Mouse (Mus musculus): ENCODE measurements around the gene Vmn1r16. TPM values are rescaled to one million over a fixed set of nuclear protein-coding genes. Genes with fewer than 3 reads are reported as not detected.
"Not testable (repeated sequence)": the region's sequence is repeated elsewhere in the genome, so short reads cannot be mapped to it uniquely, and the experiment has no call there.

The Vmn1r16 gene
- total RNA-seq (2017), result not detected in 3 replicates

- no peak for ATAC-seq (replicated peaks; ENCODE audit: insufficient number of reproducible peaks, low FRiP score, low TSS enrichment, poor library complexity, severe bottlenecking)
Measured at GRCm38 (mm10) chr6:57329394-57329793, at the start of gene Vmn1r16. Gene Vmn1r16 (minus strand): TSS chr6:57329494.

- ATAC-seq (replicated peaks; ENCODE audit: insufficient number of reproducible peaks, low FRiP score, low TSS enrichment, poor library complexity, severe bottlenecking), result no peak
Measured at GRCm38 (mm10) chr6:57367496-57367895, 38.2 kb upstream of the Vmn1r16 start.

GRCm38 (mm10) chr6:57365866-57366265 is 36.6 kb upstream of the Vmn1r16 start:
- ATAC-seq (replicated peaks; ENCODE audit: insufficient number of reproducible peaks, low FRiP score, low TSS enrichment, poor library complexity, severe bottlenecking), result not testable (repeated sequence)

- no peak for ATAC-seq (replicated peaks; ENCODE audit: insufficient number of reproducible peaks, low FRiP score, low TSS enrichment, poor library complexity, severe bottlenecking)
Measured at GRCm38 (mm10) chr6:57363627-57364026, 34.3 kb upstream of the Vmn1r16 start, which contains the start of gene Vmn1r17. Gene Vmn1r17 (minus strand): TSS chr6:57363727.

GRCm38 (mm10) chr6:57356864-57357263 is 27.6 kb upstream of the Vmn1r16 start:
- ATAC-seq (replicated peaks; ENCODE audit: insufficient number of reproducible peaks, low FRiP score, low TSS enrichment, poor library complexity, severe bottlenecking), result no peak

- no peak for ATAC-seq (replicated peaks; ENCODE audit: insufficient number of reproducible peaks, low FRiP score, low TSS enrichment, poor library complexity, severe bottlenecking)
Measured at GRCm38 (mm10) chr6:57326176-57326575, 3.1 kb downstream of the Vmn1r16 start.

- ATAC-seq (replicated peaks; ENCODE audit: insufficient number of reproducible peaks, low FRiP score, low TSS enrichment, poor library complexity, severe bottlenecking), result no peak
Measured at GRCm38 (mm10) chr6:57278952-57279351, 50.3 kb downstream of the Vmn1r16 start.

GRCm38 (mm10) chr6:57272517-57272916 is 56.8 kb downstream of the Vmn1r16 start:
- no peak for ATAC-seq (replicated peaks; ENCODE audit: insufficient number of reproducible peaks, low FRiP score, low TSS enrichment, poor library complexity, severe bottlenecking)

GRCm38 (mm10) chr6:57271881-57272280 is 57.4 kb downstream of the Vmn1r16 start:
- ATAC-seq (replicated peaks; ENCODE audit: insufficient number of reproducible peaks, low FRiP score, low TSS enrichment, poor library complexity, severe bottlenecking), result no peak

Other genes starting within 250 kb of the Vmn1r16 start
- gene Vmn1r10, start 220.0 kb downstream of the Vmn1r16 start, total RNA-seq (2017), result not detected in 3 replicates
- gene Vmn1r11, start 196.0 kb downstream of the Vmn1r16 start, total RNA-seq (2017), result not detected in 3 replicates
- not detected in 3 replicates for gene Vmn1r12, start 172.6 kb downstream of the Vmn1r16 start, total RNA-seq (2017)
- gene Vmn1r13, start 126.2 kb downstream of the Vmn1r16 start, total RNA-seq (2017), result 0.10 TPM in 1 of 3 replicates, not detected in the others
- not detected in 3 replicates for gene Vmn1r14, start 97.8 kb downstream of the Vmn1r16 start, total RNA-seq (2017)
- gene Vmn1r15, start 71.5 kb downstream of the Vmn1r16 start, total RNA-seq (2017), result not detected in 3 replicates
- not detected in 3 replicates for gene Vmn1r17, start 34.2 kb upstream of the Vmn1r16 start, total RNA-seq (2017)
- gene Vmn1r18, start 66.3 kb upstream of the Vmn1r16 start, total RNA-seq (2017), result not detected in 3 replicates
- not detected in 3 replicates for gene Vmn1r19, start 74.3 kb upstream of the Vmn1r16 start, total RNA-seq (2017)
- not detected in 3 replicates for gene Vmn1r20, start 99.4 kb upstream of the Vmn1r16 start, total RNA-seq (2017)
- gene Ppm1k, start 206.0 kb upstream of the Vmn1r16 start, total RNA-seq (2017), result 11.2 to 50.5 TPM (median 12.1 TPM) in 3 replicates

Measured in monocyte, adult 5-6 weeks (primary cell).